Mouse (Mus musculus) MEL (cell line): ENCODE data around the gene Man1b1.

ENCODE experiments used
- CTCF ChIP-seq, 3 experiments: IDR thresholded peaks in 2 of 3; conservative IDR thresholded peaks in 1 of 3; 2 replicates each; pipeline ENCODE4 v1.5.1; 2011 to 2012; ENCODE audit warnings: low read length in 3 of 3, low read depth in 2 of 3, mild to moderate bottlenecking in 2 of 3, improper control_type of control experiment in 1 of 3, inconsistent platforms in 1 of 3, mixed read lengths in 1 of 3, moderate library complexity in 1 of 3; ENCODE audit not compliant: control insufficient read depth in 1 of 3, insufficient read depth in 1 of 3, poor library complexity in 1 of 3, severe bottlenecking in 1 of 3
- E2F4 ChIP-seq: IDR thresholded peaks from 2 replicates; pipeline ENCODE4 v1.6.1; 2011; ENCODE audit warnings: low read depth, low read length, improper control_type of control experiment, borderline replicate concordance
- POLR2A ChIP-seq, 2 experiments: IDR thresholded peaks; 2 replicates each; pipeline ENCODE4 v1.6.1; 2011 to 2012; ENCODE audit warnings: low read length in 2 of 2, mild to moderate bottlenecking in 2 of 2, control low read depth in 1 of 2, improper control_type of control experiment in 1 of 2, low read depth in 1 of 2, moderate library complexity in 1 of 2; ENCODE audit not compliant: control insufficient read depth in 1 of 2, insufficient read depth in 1 of 2, poor library complexity in 1 of 2

GRCm38 (mm10) chr2:25286837-25287636 lies 45.1 kb upstream of the Man1b1 start:
- TF ChIP-seq CTCF (IDR thresholded peaks at IDR 0.05 in 2 of 3, conservative IDR thresholded peaks at IDR 0.05 in 1 of 3; ENCODE audit: control insufficient read depth in 1 of 3, insufficient read depth in 1 of 3, low read depth in 2 of 3, low read length in 3 of 3, poor library complexity in 1 of 3, severe bottlenecking in 1 of 3) (no peak), E2F4 (no peak), POLR2A (IDR thresholded peaks at IDR 0.05; ENCODE audit: control insufficient read depth in 1 of 2, insufficient read depth in 1 of 2, low read depth in 1 of 2, low read length in 2 of 2, poor library complexity in 1 of 2) (no peak)
